Mouse (Mus musculus) forebrain, embryonic 13.5 days (tissue): ENCODE results near the gene Rrm1. TPM values are rescaled to one million over a fixed set of nuclear protein-coding genes. Genes with fewer than 3 reads are reported as not detected.
A peak's percentile ranks its signal among the peaks of the same experiment; 100 is the strongest.

Experiments used
- ATAC-seq: fragments of 200-750 bp; cut with Nextera tagmentation; 2 replicates; pipeline ENCODE4 v1.8.0; 2017
- H3K27ac ChIP-seq: fragments of 300-500 bp; sonication (generic); 2 replicates; pipeline ENCODE4 v1.5.1; 2015; ENCODE audit warnings: inconsistent platforms, mild to moderate bottlenecking, moderate library complexity
- H3K27me3 ChIP-seq: fragments of 300-500 bp; sonication (generic); 2 replicates; pipeline ENCODE4 v1.6.1; 2015; ENCODE audit warnings: mild to moderate bottlenecking, inconsistent platforms
- H3K36me3 ChIP-seq: fragments of 300-500 bp; sonication (generic); 2 replicates; pipeline ENCODE4 v1.6.1; 2015; ENCODE audit warnings: mild to moderate bottlenecking, inconsistent platforms; ENCODE audit not compliant: poor library complexity, severe bottlenecking
- H3K4me1 ChIP-seq: fragments of 300-500 bp; sonication (generic); 2 replicates; pipeline ENCODE4 v1.6.1; 2015; ENCODE audit warnings: inconsistent platforms
- H3K4me2 ChIP-seq: fragments of 300-500 bp; sonication (generic); 2 replicates; pipeline ENCODE4 v1.6.1; 2015; ENCODE audit warnings: inconsistent platforms, mild to moderate bottlenecking, moderate library complexity
- H3K4me3 ChIP-seq: fragments of 300-500 bp; sonication (generic); 2 replicates; pipeline ENCODE4 v1.5.1; 2015; ENCODE audit warnings: mild to moderate bottlenecking, inconsistent platforms
- H3K9ac ChIP-seq: fragments of 300-500 bp; sonication (generic); 2 replicates; pipeline ENCODE4 v1.6.1; 2015; ENCODE audit warnings: mild to moderate bottlenecking, inconsistent platforms
- H3K9me3 ChIP-seq: fragments of 300-500 bp; sonication (generic); replicated peaks from 2 replicates; pipeline ENCODE4 v1.6.1; 2016; ENCODE audit warnings: inconsistent platforms
- WGBS: fragments of 180-500 bp; shearing (Covaris S2); methylation state at CpG from one replicate; pipeline ENCODE4 v1.1.7; 2015; 5-methylcytosine and 5-hydroxymethylcytosine counted together
- polyA plus RNA-seq: library from polyadenylated mRNA; unstranded; fragments of >200 nt; fragmentation: Nextera tagmentation; extraction: Ambion mirVana; gene quantifications from 2 replicates; pipeline ENCODE4 v1.2.1, GENCODE M21; 2015

Rrm1 gene
- polyA plus RNA-seq, 1 experiment from 2014 or later = 151 TPM

DNA sequence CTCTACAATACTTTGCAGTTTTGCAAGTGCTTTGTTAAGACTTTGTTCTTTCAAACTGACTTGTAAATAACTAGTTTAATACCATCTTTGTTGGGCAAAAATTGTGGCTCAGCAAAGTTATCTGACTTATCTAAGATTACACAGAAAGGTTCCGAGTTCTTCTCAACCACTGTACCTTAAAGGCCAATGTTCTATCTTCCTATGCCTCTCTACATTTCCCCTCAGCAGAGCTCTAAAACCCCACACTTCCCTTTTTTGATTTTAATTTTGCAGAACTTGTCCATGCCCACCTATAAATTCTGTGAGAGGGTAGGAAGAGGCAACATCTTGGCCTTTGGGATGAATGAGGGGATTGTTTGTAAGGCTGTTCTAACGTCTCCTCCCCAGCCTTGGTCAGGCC is 7.2 kb upstream of the Rrm1 start:
- 85% methylated on average over 2 of the region's 2 CpGs for WGBS
- no peak overlapping the region for H3K27ac ChIP-seq
- ATAC-seq = no peak

DNA sequence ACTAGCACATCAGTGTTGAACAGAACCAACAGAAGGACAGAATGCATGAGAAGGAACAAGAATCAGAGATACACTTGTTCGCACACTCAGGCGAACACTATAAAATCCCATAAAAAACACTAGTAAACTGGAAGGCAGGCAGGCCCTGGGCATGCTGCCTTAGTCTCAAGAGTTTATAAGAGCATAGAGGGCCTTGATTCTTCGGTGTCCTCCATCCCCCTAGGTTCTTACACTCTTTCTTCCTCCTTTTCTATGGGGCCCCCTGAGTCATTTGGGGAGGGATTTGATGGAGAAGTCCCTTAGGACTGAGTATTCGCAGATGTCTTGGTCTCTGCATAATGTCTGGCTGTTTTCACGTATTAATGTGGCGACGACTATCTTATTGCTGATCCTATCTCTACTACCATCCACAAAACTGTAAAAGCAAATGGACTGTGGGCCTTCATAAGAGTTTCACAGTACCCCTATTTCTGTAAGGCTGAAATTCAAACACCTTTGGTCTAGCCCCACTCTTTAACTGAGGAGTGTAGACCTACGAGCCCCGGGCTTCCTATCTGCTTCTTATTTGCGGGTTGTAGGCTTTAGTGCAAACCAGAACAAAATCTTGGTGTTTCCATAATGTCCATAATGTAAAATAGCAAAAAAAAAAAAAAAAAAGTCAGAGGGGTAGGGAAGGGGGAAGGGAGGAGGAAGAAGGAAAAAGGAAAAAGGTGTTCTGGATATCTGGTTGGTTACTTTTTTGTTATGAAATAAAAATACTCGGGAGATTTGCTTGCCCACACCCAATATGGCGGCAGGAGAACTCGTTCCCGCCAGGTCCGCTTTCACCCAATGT is 456 bp upstream of the Rrm1 start:
- Histone ChIP-seq H3K27me3 (peaks cover 3% of the 10 kb centered on the region; the same call in 1 of the 2 replicates), H3K4me1 (peaks cover 24% of the 10 kb centered on the region), H3K9me3 (no peaks in the 10 kb centered on the region), H3K9ac (no peak overlapping the region), H3K4me2 (peak overlapping the region; percentile 36), H3K36me3 (peaks cover 15% of the 10 kb centered on the region), H3K27ac (no peak overlapping the region), H3K4me3 (peak overlapping the region; percentile 75)
- ATAC-seq = no peak; the same call in none of the 2 replicates
- 55% methylated on average over 15 of the region's 15 CpGs for WGBS

More for the DNA sequence above, 7.2 kb upstream of the Rrm1 start:
- no peak overlapping the region for H3K4me3 ChIP-seq
- no peaks in the 10 kb centered on the region; the same call in 1 of the 2 replicates for H3K36me3 ChIP-seq
- H3K27me3 ChIP-seq = peaks cover 3% of the 10 kb centered on the region; the same call in 1 of the 2 replicates
- no peak overlapping the region for H3K4me2 ChIP-seq
- no peaks in the 10 kb centered on the region for H3K9me3 ChIP-seq
- no peak overlapping the region for H3K9ac ChIP-seq
- no peaks in the 10 kb centered on the region for H3K4me1 ChIP-seq

- H3K27ac ChIP-seq = peak overlapping the region; percentile 74; the same call in 1 of the 2 replicates
- H3K4me2 ChIP-seq = peak overlapping the region; percentile 60
- peaks cover 24% of the 10 kb centered on the region for H3K4me1 ChIP-seq
- H3K9me3 ChIP-seq = no peaks in the 10 kb centered on the region
- ATAC-seq = no peak
- H3K4me3 ChIP-seq = peak overlapping the region; percentile 75
- H3K9ac ChIP-seq = peak overlapping the region; percentile 85
- peaks cover 28% of the 10 kb centered on the region for H3K36me3 ChIP-seq
- 0% methylated on average over 4 of the region's 4 CpGs for WGBS
- H3K27me3 ChIP-seq = peaks cover 3% of the 10 kb centered on the region; the same call in 1 of the 2 replicates
Measured at GRCm38 (mm10) chr7:102442432-102442831, 937 bp downstream of the Rrm1 start.

- Histone ChIP-seq H3K9me3 (no peaks in the 10 kb centered on the region), H3K36me3 (peaks cover 43% of the 10 kb centered on the region), H3K4me2 (0 out of 2 replicates have a peak overlapping the region, but pooled peaks have one; percentile 1), H3K4me3 (no peak overlapping the region), H3K4me1 (peaks cover 24% of the 10 kb centered on the region), H3K9ac (no peak overlapping the region), H3K27me3 (0 out of 2 replicates have a peak, but pooled peaks cover under 1% of the 10 kb centered on the region), H3K27ac (no peak overlapping the region)
- 89% methylated on average over 2 of the region's 2 CpGs for WGBS
- ATAC-seq = no peak
Measured at GRCm38 (mm10) chr7:102444301-102444700, 2.8 kb downstream of the Rrm1 start.

- no peak for ATAC-seq
- H3K36me3 ChIP-seq = peaks cover 64% of the 10 kb centered on the region
- peaks cover 24% of the 10 kb centered on the region for H3K4me1 ChIP-seq
- 94% methylated on average over 9 of the region's 9 CpGs for WGBS
- no peaks in the 10 kb centered on the region for H3K9me3 ChIP-seq
- no peak overlapping the region for H3K4me3 ChIP-seq
- H3K9ac ChIP-seq = no peak overlapping the region
- no peak overlapping the region for H3K4me2 ChIP-seq
- H3K27me3 ChIP-seq = no peaks in the 10 kb centered on the region
- no peak overlapping the region for H3K27ac ChIP-seq
Measured at GRCm38 (mm10) chr7:102446438-102446837, 4.9 kb downstream of the Rrm1 start.

GRCm38 (mm10) chr7:102458618-102459380 is 17.3 kb downstream of the Rrm1 start:
- Histone ChIP-seq H3K4me1 (no peaks in the 10 kb centered on the region), H3K4me2 (no peak overlapping the region), H3K9me3 (no peaks in the 10 kb centered on the region), H3K27me3 (no peaks in the 10 kb centered on the region), H3K27ac (no peak overlapping the region), H3K36me3 (peaks cover 97% of the 10 kb centered on the region), H3K4me3 (no peak overlapping the region), H3K9ac (no peak overlapping the region)
- WGBS = 77% methylated on average over 5 of the region's 5 CpGs
- ATAC-seq = no peak

GRCm38 (mm10) chr7:102467566-102467965 is 26.1 kb downstream of the Rrm1 start:
- H3K9me3 ChIP-seq = no peaks in the 10 kb centered on the region

DNA sequence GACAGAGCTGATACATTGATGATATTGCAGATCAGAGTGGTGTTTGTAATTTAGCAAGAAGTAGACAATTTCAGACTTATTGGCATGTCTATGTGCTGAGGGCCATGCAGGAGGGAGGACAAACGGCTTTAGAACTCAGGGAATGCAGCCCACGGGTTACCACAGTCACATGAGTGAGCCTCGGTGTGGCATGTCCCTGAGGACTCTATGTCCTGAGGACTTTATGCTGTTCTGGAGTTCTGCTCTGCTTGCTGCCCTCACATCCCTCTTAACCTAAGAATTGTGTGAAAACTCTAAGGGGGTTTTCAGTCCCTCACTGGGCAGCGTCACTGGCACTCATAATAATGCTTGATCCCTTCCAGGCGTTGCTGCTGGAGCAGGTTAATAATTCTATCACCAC is 31.2 kb downstream of the Rrm1 start:
- Histone ChIP-seq H3K36me3 (peaks cover 28% of the 10 kb centered on the region), H3K4me2 (no peak overlapping the region), H3K27me3 (no peaks in the 10 kb centered on the region), H3K4me1 (no peaks in the 10 kb centered on the region), H3K9me3 (no peaks in the 10 kb centered on the region), H3K9ac (no peak overlapping the region), H3K4me3 (no peak overlapping the region), H3K27ac (no peak overlapping the region)
- 74% methylated on average over 5 of the region's 5 CpGs for WGBS
- no peak for ATAC-seq

More at GRCm38 (mm10) chr7:102467566-102467965, 26.1 kb downstream of the Rrm1 start:
- H3K4me2 ChIP-seq = no peak overlapping the region
- no peak overlapping the region for H3K27ac ChIP-seq
- WGBS = 90% methylated on average over 8 of the region's 8 CpGs
- no peaks in the 10 kb centered on the region for H3K27me3 ChIP-seq
- no peak overlapping the region for H3K4me3 ChIP-seq
- no peaks in the 10 kb centered on the region for H3K4me1 ChIP-seq
- ATAC-seq = no peak
- H3K36me3 ChIP-seq = peaks cover 78% of the 10 kb centered on the region
- H3K9ac ChIP-seq = no peak overlapping the region

DNA sequence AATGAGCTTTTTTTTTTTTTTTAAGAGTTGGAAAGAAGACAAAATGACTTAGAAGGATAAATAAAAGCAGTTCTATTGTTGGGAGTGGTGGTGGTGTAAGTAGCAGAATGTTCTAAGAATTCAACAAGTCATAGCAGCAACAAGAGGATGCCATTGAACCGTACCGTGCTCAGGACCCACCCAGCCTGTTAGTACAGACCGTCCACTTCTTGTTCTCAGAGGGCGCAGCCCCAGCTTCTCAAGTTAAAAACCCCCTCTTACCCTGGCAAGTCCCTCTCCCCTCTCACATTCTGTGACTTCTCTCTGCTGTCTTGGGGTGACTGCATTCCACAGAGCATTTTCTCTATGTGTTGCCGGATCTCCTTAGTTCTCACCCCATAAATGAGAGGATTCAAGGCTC is 35.1 kb downstream of the Rrm1 start:
- Histone ChIP-seq H3K4me3 (no peak overlapping the region), H3K4me2 (no peak overlapping the region), H3K4me1 (no peaks in the 10 kb centered on the region), H3K36me3 (no peaks in the 10 kb centered on the region), H3K9ac (no peak overlapping the region), H3K27ac (no peak overlapping the region), H3K27me3 (no peaks in the 10 kb centered on the region), H3K9me3 (no peaks in the 10 kb centered on the region)
- 97% methylated on average over 5 of the region's 5 CpGs for WGBS
- no peak for ATAC-seq

GRCm38 (mm10) chr7:102477377-102477776 is 35.9 kb downstream of the Rrm1 start:
- 73% methylated on average over 11 of the region's 11 CpGs for WGBS
- H3K4me1 ChIP-seq = no peaks in the 10 kb centered on the region
- no peak overlapping the region for H3K4me3 ChIP-seq
- no peak overlapping the region for H3K27ac ChIP-seq
- no peaks in the 10 kb centered on the region for H3K36me3 ChIP-seq
- ATAC-seq = no peak
- H3K4me2 ChIP-seq = no peak overlapping the region
- no peaks in the 10 kb centered on the region for H3K27me3 ChIP-seq
- H3K9me3 ChIP-seq = no peaks in the 10 kb centered on the region
- H3K9ac ChIP-seq = no peak overlapping the region

- Histone ChIP-seq H3K9ac (no peak overlapping the region), H3K9me3 (no peaks in the 10 kb centered on the region), H3K27ac (no peak overlapping the region), H3K36me3 (0 out of 2 replicates have a peak, but pooled peaks cover 5% of the 10 kb centered on the region), H3K27me3 (no peaks in the 10 kb centered on the region), H3K4me2 (no peak overlapping the region), H3K4me1 (no peaks in the 10 kb centered on the region), H3K4me3 (no peak overlapping the region)
- 87% methylated on average over 4 of the region's 4 CpGs for WGBS
- no peak for ATAC-seq
Measured at GRCm38 (mm10) chr7:102478425-102478824, 36.9 kb downstream of the Rrm1 start.

DNA sequence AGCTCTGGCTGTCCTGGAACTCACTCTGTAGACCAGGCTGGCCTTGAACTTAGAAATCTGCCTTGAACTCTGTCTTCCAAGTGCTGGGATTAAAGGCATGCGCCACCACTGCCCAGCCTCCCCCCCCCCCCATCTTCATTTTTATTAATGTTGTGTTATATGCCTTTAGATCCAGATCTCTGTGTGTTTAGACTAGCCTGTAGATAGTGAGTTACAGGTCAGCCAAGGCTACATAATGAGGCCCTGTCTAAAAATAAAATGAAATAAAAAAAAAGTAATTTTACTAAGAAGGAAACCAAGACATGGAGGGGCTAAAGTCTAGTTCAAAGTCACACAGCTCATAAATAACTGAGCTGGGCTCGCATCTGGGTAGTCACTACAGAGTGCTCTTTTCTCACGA is 37.4 kb downstream of the Rrm1 start:
- H3K4me3 ChIP-seq = no peak overlapping the region
- no peak overlapping the region for H3K9ac ChIP-seq
- no peak overlapping the region for H3K27ac ChIP-seq
- WGBS = 90% methylated on average over 3 of the region's 3 CpGs
- H3K4me2 ChIP-seq = no peak overlapping the region
- H3K9me3 ChIP-seq = no peaks in the 10 kb centered on the region
- H3K36me3 ChIP-seq = 0 out of 2 replicates have a peak, but pooled peaks cover 5% of the 10 kb centered on the region
- no peak for ATAC-seq
- H3K4me1 ChIP-seq = no peaks in the 10 kb centered on the region
- no peaks in the 10 kb centered on the region for H3K27me3 ChIP-seq
